Mouse (Mus musculus) neural tube, embryonic 11.5 days (tissue): ENCODE measurements around the gene Sfswap. TPM values are rescaled to one million over a fixed set of nuclear protein-coding genes. Genes with fewer than 3 reads are reported as not detected.
A peak's percentile ranks its signal among the peaks of the same experiment; 100 is the strongest.

Source experiments
- ATAC-seq: fragments of 200-750 bp; cut with Nextera tagmentation; 2 replicates; pipeline ENCODE4 v1.8.0; 2017; ENCODE audit warnings: moderate number of reproducible peaks, mild to moderate bottlenecking, moderate TSS enrichment, moderate library complexity; ENCODE audit not compliant: insufficient read depth, low FRiP score, low TSS enrichment
- DNase-seq: peaks from one replicate; pipeline ENCODE4 v3.0.0-alpha.2; 2015; ENCODE audit warnings: low spot score
- H3K27ac ChIP-seq: fragments of 300-500 bp; sonication (generic); 2 replicates; pipeline ENCODE4 v1.5.1; 2014; ENCODE audit warnings: low read depth, mild to moderate bottlenecking, low read length
- H3K27me3 ChIP-seq: fragments of 300-500 bp; sonication (generic); 2 replicates; pipeline ENCODE4 v1.6.1; 2014; ENCODE audit warnings: mild to moderate bottlenecking, low read length, mixed read lengths; ENCODE audit not compliant: control insufficient read depth, insufficient read depth
- H3K36me3 ChIP-seq: fragments of 300-500 bp; sonication (generic); 2 replicates; pipeline ENCODE4 v1.6.1; 2014; ENCODE audit warnings: mild to moderate bottlenecking, low read length, moderate library complexity, mixed read lengths; ENCODE audit not compliant: control insufficient read depth, insufficient read depth
- H3K4me1 ChIP-seq: fragments of 300-500 bp; sonication (generic); 2 replicates; pipeline ENCODE4 v1.6.1; 2014; ENCODE audit warnings: low read length, mixed read lengths; ENCODE audit not compliant: control insufficient read depth, insufficient read depth
- H3K4me2 ChIP-seq: fragments of 300-500 bp; sonication (generic); 2 replicates; pipeline ENCODE4 v1.6.1; 2014; ENCODE audit warnings: low read depth, mild to moderate bottlenecking, moderate library complexity
- H3K4me3 ChIP-seq: fragments of 300-500 bp; sonication (generic); 2 replicates; pipeline ENCODE4 v1.5.1; 2014; ENCODE audit warnings: low read depth, low read length
- H3K9ac ChIP-seq: fragments of 300-500 bp; sonication (generic); 2 replicates; pipeline ENCODE4 v1.6.1; 2014; ENCODE audit warnings: mild to moderate bottlenecking, low read length
- H3K9me3 ChIP-seq: fragments of 300-500 bp; sonication (generic); 2 replicates; pipeline ENCODE4 v1.6.1; 2016; ENCODE audit warnings: low read length; ENCODE audit not compliant: control insufficient read depth
- WGBS: fragments of 180-500 bp; shearing (Covaris S2); extraction: QIAGEN DNeasy Blood & Tissue Kit; methylation state at CpG from one replicate; pipeline ENCODE4 v1.1.7; 2014; 5-methylcytosine and 5-hydroxymethylcytosine counted together
- polyA plus RNA-seq: library from polyadenylated mRNA; unstranded; fragments of >200 nt; fragmentation: Nextera tagmentation; extraction: Ambion mirVana; gene quantifications from 2 replicates; pipeline ENCODE4 v1.2.1, GENCODE M21; 2014

Gene Sfswap
- polyA plus RNA-seq: 48.2 and 49.1 TPM in 2 replicates

GRCm38 (mm10) chr5:129500722-129501634 lies at the start of gene Sfswap:
Gene Sfswap (plus strand): TSS chr5:129501221.
- WGBS: under 1% methylated on average over 66 of the region's 66 CpGs
- DNase-seq: peak; percentile 88
- peak within 1 kb of the TSS; percentile 95 for H3K9ac ChIP-seq
- H3K9me3 ChIP-seq: no peaks in the 10 kb centered on the region
- H3K4me2 ChIP-seq: peak within 1 kb of the TSS; percentile 87
- H3K4me3 ChIP-seq: peak within 1 kb of the TSS; percentile 99
- peaks cover 3% of the 10 kb centered on the region; the same call in 1 of the 2 replicates for H3K36me3 ChIP-seq
- peaks cover 9% of the 10 kb centered on the region for H3K4me1 ChIP-seq
- no peak within 1 kb of the TSS; the same call in 1 of the 2 replicates for H3K27ac ChIP-seq
- ATAC-seq: peak; percentile 48; the same call in 1 of the 2 replicates
- no peaks in the 10 kb centered on the region for H3K27me3 ChIP-seq

DNA sequence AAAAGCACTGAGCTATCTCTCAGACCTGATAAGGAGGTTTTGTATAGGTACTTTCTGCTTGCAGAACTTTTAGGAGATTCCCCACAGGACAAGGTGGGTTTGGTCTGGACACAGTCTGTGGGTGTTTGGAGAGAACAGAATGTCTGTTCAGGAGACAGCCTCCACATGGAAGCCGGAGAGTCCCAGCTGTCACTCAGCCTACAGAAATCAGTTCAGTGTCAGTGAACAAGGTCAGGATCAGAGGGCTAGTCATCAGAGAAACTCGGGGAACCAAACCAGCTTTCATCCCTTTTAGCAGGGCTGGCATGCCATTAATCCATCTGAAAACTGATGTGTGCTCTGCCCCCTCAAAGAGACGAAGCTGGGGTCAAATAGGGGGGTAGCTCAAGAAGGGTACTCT lies 48.5 kb upstream of the Sfswap start:
- H3K4me2 ChIP-seq: no peak overlapping the region
- H3K9ac ChIP-seq: no peak overlapping the region
- ATAC-seq (no peak), DNase-seq (no peak)
- no peak overlapping the region for H3K27ac ChIP-seq
- H3K4me3 ChIP-seq: no peak overlapping the region
- H3K27me3 ChIP-seq: no peaks in the 10 kb centered on the region
- no peaks in the 10 kb centered on the region for H3K9me3 ChIP-seq
- H3K36me3 ChIP-seq: no peaks in the 10 kb centered on the region
- peaks cover 3% of the 10 kb centered on the region; the same call in 1 of the 2 replicates for H3K4me1 ChIP-seq
- WGBS: 22% methylated on average over 3 of the region's 3 CpGs

- Histone ChIP-seq H3K9me3 (no peaks in the 10 kb centered on the region), H3K9ac (no peak overlapping the region), H3K36me3 (no peaks in the 10 kb centered on the region), H3K4me2 (peak overlapping the region; percentile 6; the same call in 1 of the 2 replicates), H3K27me3 (no peaks in the 10 kb centered on the region), H3K27ac (no peak overlapping the region), H3K4me1 (peaks cover 3% of the 10 kb centered on the region; the same call in 1 of the 2 replicates), H3K4me3 (no peak overlapping the region)
- DNase-seq (peak; percentile 80), ATAC-seq (peak; percentile 73)
- 11% methylated on average over 13 of the region's 13 CpGs for WGBS
Observed at GRCm38 (mm10) chr5:129454802-129455528, 46.1 kb upstream of the Sfswap start.

DNA sequence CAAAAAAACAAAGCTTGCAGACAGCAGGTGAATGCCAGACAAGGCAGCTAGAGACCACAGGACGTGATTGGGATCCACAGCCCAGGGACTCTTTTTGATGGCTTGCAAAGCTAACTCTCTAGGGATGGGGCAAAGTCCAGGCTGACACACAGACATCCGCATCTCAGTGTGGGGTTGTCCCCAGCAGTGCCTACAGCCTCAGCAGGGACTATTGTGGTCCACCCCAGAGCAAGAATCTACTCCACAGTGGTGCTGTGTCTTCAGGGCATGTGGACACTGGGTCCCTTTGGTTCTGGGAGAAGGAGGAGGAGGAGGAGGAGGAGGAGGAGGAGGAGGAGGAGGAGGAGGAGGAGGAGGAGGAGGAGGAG lies 45.5 kb upstream of the Sfswap start:
- Histone ChIP-seq H3K9me3 (no peaks in the 10 kb centered on the region), H3K27me3 (no peaks in the 10 kb centered on the region), H3K4me3 (no peak overlapping the region), H3K4me2 (no peak overlapping the region; the same call in 1 of the 2 replicates), H3K9ac (no peak overlapping the region), H3K36me3 (no peaks in the 10 kb centered on the region), H3K4me1 (peaks cover 3% of the 10 kb centered on the region; the same call in 1 of the 2 replicates), H3K27ac (no peak overlapping the region)
- 30% methylated on average over 2 of the region's 2 CpGs for WGBS
- DNase-seq (no peak), ATAC-seq (0 out of 2 replicates have a peak, but pooled peaks have one; percentile 13)

DNA sequence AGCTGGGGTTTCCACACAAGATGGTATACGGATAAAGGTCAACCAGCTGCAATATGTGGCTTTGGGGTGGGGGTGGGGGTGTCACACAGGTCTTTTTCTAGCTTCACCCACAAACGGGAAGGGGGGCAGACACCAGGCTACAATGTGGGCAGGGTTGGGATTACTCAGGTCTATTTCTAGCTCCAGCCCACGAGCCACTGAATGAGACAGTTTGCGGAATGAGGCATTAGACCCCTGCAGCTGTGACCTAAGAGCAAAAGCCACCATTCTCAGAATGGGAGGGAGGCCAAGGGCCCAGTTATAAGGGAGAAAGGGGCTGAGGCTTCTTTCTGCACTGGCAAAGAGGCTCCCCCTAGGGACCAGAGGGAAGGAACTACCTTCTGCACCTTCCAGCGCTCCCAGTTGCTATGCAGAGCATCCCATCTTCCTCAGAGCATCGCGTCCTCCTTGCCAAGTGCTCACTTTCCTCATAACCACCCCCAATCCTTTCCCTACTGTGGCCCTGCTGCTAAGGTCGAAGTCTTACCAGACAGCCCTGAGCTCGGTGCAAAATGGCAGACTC lies 44.4 kb upstream of the Sfswap start:
- no peak overlapping the region for H3K4me2 ChIP-seq
- ATAC-seq: no peak
- H3K4me1 ChIP-seq: peaks cover 3% of the 10 kb centered on the region; the same call in 1 of the 2 replicates
- H3K4me3 ChIP-seq: no peak overlapping the region
- H3K36me3 ChIP-seq: no peaks in the 10 kb centered on the region
- H3K27ac ChIP-seq: no peak overlapping the region
- DNase-seq: no peak
- no peaks in the 10 kb centered on the region for H3K27me3 ChIP-seq
- WGBS: 42% methylated on average over 9 of the region's 9 CpGs
- no peak overlapping the region for H3K9ac ChIP-seq
- no peaks in the 10 kb centered on the region for H3K9me3 ChIP-seq

DNA sequence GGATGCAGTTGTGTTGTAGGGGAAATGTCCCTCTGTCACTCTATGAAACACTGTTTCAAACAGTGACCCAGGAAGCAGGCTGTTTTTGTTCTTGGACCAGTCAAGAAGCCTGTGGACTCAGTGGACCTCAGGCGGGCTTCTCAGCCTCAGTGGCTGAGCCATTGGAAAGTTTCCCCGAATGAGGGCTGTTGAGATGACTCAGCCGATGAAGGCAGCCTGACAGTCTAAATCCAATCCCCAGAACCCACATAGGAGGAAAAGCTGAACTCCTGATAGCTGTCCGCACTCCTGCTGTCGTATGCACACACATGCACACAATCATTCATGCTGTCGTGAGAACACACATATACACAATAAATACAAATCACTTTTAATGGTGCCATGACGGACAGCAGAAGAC lies 42.9 kb upstream of the Sfswap start:
- Histone ChIP-seq H3K36me3 (no peaks in the 10 kb centered on the region), H3K4me2 (no peak overlapping the region), H3K27me3 (no peaks in the 10 kb centered on the region), H3K27ac (no peak overlapping the region), H3K4me1 (peaks cover 3% of the 10 kb centered on the region; the same call in 1 of the 2 replicates), H3K9me3 (no peaks in the 10 kb centered on the region), H3K4me3 (no peak overlapping the region), H3K9ac (no peak overlapping the region)
- whole genome bisulfite sequencing: 61% methylated on average over 7 of the region's 7 CpGs
- ATAC-seq: no peak
- no peak for DNase-seq

- Histone ChIP-seq H3K27ac (no peak overlapping the region), H3K4me3 (no peak overlapping the region), H3K36me3 (no peaks in the 10 kb centered on the region), H3K9ac (no peak overlapping the region), H3K27me3 (no peaks in the 10 kb centered on the region), H3K4me2 (no peak overlapping the region), H3K9me3 (no peaks in the 10 kb centered on the region), H3K4me1 (peaks cover 3% of the 10 kb centered on the region; the same call in 1 of the 2 replicates)
- WGBS: 63% methylated on average over 3 of the region's 3 CpGs
- DNase-seq (no peak), ATAC-seq (no peak)
Observed at GRCm38 (mm10) chr5:129458541-129458940, 42.5 kb upstream of the Sfswap start.

DNA sequence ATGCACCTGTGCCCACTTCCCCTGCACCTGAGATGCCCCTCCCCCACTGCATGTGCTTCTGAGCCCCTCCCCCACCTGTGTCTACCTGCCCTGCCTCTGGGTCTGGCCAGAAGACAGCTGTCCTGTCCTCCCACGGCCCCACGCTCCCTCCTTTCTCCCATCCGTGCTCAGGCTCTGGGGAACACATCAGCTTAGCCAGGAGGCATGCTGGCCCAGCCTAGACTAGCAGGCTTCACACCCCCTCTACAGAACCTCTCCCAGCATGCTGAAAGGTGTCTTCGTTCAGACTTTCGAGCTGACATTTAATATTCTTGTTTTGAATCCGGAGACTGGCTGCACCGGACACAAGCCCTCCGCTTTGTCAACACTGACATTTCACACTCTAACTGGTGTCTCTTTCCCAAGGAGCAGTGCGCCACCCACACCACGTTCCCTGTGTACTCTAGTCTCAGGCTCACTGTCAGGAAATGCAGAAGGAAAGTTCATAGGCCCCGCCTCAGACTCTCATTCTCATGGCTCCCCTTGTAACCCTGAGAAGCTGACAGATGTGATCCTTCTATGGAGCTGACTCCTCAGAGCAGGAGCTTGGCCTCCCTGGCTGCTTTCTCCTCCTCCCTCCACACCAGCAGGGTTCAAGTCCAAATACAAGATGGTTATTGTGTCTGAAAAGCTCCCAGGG lies 40.1 kb upstream of the Sfswap start:
- 75% methylated on average over 11 of the region's 11 CpGs for WGBS
- DNase-seq (no peak), ATAC-seq (no peak)
- Histone ChIP-seq H3K4me2 (no peak overlapping the region), H3K4me3 (no peak overlapping the region), H3K4me1 (no peaks in the 10 kb centered on the region), H3K27ac (no peak overlapping the region), H3K9me3 (no peaks in the 10 kb centered on the region), H3K9ac (no peak overlapping the region), H3K36me3 (no peaks in the 10 kb centered on the region), H3K27me3 (no peaks in the 10 kb centered on the region)
